Mouse (Mus musculus) intestine, embryonic 16.5 days (tissue): ENCODE data around the gene Ncor2. TPM values are rescaled to one million over a fixed set of nuclear protein-coding genes. Genes with fewer than 3 reads are reported as not detected.

ENCODE experiments used
- ATAC-seq: fragments of 200-750 bp; cut with Nextera tagmentation; 2 replicates; pipeline ENCODE4 v1.8.0; 2017; ENCODE audit warnings: moderate TSS enrichment, moderate library complexity
- H3K27ac ChIP-seq: fragments of 300-500 bp; sonication (generic); 2 replicates; pipeline ENCODE4 v1.5.1; 2014; ENCODE audit warnings: mild to moderate bottlenecking, low read length
- H3K27me3 ChIP-seq: fragments of 300-500 bp; sonication (generic); replicated peaks from 2 replicates; pipeline ENCODE4 v1.6.1; 2014; ENCODE audit warnings: low read length, control low read depth, mixed read lengths; ENCODE audit not compliant: control insufficient read depth, insufficient read depth
- H3K36me3 ChIP-seq: fragments of 300-500 bp; sonication (generic); 2 replicates; pipeline ENCODE4 v1.6.1; 2014; ENCODE audit warnings: low read length, control low read depth; ENCODE audit not compliant: control insufficient read depth, insufficient read depth
- H3K4me1 ChIP-seq: fragments of 300-500 bp; sonication (generic); 2 replicates; pipeline ENCODE4 v1.6.1; 2014; ENCODE audit warnings: low read length, control low read depth, mixed read lengths; ENCODE audit not compliant: control insufficient read depth, insufficient read depth
- H3K4me2 ChIP-seq: fragments of 300-500 bp; sonication (generic); 2 replicates; pipeline ENCODE4 v1.6.1; 2014; ENCODE audit warnings: low read depth, low read length, control low read depth
- H3K4me3 ChIP-seq: fragments of 300-500 bp; sonication (generic); 2 replicates; pipeline ENCODE4 v1.5.1; 2014; ENCODE audit warnings: mild to moderate bottlenecking, low read length
- H3K9ac ChIP-seq: fragments of 300-500 bp; sonication (generic); 2 replicates; pipeline ENCODE4 v1.6.1; 2014; ENCODE audit warnings: low read depth, low read length
- H3K9me3 ChIP-seq: fragments of 300-500 bp; sonication (generic); 2 replicates; pipeline ENCODE4 v1.6.1; 2016; ENCODE audit warnings: low read length, control low read depth; ENCODE audit not compliant: control insufficient read depth
- WGBS: fragments of 180-500 bp; shearing (Covaris S2); extraction: QIAGEN DNeasy Blood & Tissue Kit; methylation state at CpG from one replicate; pipeline ENCODE4 v1.1.7; 2014; 5-methylcytosine and 5-hydroxymethylcytosine counted together
- polyA plus RNA-seq: library from polyadenylated mRNA; unstranded; fragments of >200 nt; fragmentation: Nextera tagmentation; extraction: Ambion mirVana; gene quantifications from 2 replicates; pipeline ENCODE4 v1.2.1, GENCODE M21; 2015

The Ncor2 gene
- polyA plus RNA-seq, 1 experiment from 2014 or later: 14.4 TPM

DNA sequence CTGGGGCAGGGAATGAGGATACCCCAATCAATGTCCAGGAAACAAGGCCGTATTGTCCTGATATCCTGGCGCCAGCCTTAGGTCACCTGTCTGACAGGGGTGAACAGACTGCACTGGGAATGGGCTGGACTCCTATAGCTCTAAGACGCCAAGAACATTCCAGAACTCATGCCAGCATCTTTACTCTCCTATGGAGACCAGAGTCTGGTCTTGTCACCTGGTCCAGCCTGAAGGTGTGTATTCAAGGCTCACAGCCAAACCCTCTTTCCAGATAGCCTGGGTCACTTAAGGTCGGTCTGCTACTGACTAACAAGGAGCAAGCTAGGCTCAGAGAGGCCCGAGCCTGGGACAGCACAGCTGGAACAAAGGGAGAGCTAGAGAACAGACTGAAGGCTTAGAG, 61.8 kb downstream of the Ncor2 start:
- Histone ChIP-seq H3K9ac (no peak overlapping the region), H3K9me3 (no peaks in the 10 kb centered on the region), H3K4me3 (no peak overlapping the region), H3K4me1 (peaks cover 16% of the 10 kb centered on the region), H3K27ac (no peak overlapping the region), H3K36me3 (peaks cover 36% of the 10 kb centered on the region), H3K4me2 (no peak overlapping the region), H3K27me3 (no peaks in the 10 kb centered on the region)
- WGBS: 80% methylated on average over 5 of the region's 5 CpGs
- ATAC-seq: no peak

DNA sequence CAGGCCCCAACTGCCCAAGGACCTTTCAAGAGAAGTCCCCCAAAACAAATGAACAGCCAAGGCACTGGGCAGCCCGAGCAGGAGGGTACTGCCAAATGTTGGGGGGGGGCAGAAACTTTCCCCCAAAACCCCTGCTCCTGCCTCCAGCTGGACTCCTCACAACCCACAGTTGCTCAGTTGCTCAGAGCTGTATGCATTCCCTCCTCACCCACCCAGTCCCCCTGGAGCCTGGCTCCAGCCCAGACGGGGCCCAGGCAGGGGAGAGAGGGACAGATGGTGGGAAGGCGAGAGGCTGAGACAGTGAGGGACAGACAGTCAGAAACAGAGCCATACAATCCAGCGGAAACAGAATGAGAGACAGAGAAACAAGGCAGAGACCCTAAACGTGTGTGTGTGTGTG, 66.0 kb downstream of the Ncor2 start:
- Histone ChIP-seq H3K27ac (peak overlapping the region; percentile 34), H3K9me3 (no peaks in the 10 kb centered on the region), H3K9ac (no peak overlapping the region), H3K4me1 (peaks cover 25% of the 10 kb centered on the region), H3K4me2 (no peak overlapping the region), H3K27me3 (no peaks in the 10 kb centered on the region), H3K4me3 (no peak overlapping the region), H3K36me3 (peaks cover 41% of the 10 kb centered on the region)
- ATAC-seq: peak; percentile 63
- 46% methylated on average over 5 of the region's 5 CpGs for WGBS

DNA sequence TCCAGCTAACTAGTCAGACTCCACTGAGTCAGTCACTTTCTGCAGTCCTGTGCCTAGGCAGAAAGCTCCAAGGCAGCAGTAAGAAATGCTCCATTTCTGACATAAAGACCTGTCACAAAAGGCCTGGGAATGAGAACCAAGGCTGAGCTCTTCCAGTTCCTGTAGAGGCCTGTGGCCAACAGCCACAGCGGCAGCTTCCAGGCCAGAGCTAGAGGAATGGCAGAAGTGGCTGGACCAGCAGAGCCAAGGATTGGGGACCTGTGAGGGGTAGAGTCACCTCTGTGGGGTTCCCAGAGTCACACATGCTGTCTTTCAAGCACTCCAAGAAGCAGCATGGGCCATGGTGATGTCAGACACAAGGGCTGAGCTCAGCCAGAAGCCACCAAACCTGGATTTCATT, 66.4 kb downstream of the Ncor2 start:
- Histone ChIP-seq H3K4me1 (peaks cover 26% of the 10 kb centered on the region), H3K9ac (no peak overlapping the region), H3K9me3 (no peaks in the 10 kb centered on the region), H3K36me3 (peaks cover 43% of the 10 kb centered on the region), H3K4me3 (no peak overlapping the region), H3K27ac (peak overlapping the region; percentile 34), H3K27me3 (no peaks in the 10 kb centered on the region), H3K4me2 (no peak overlapping the region)
- ATAC-seq: 0 out of 2 replicates have a peak, but pooled peaks have one; percentile 1
- 59% methylated on average over 1 of the region's 1 CpGs for WGBS

DNA sequence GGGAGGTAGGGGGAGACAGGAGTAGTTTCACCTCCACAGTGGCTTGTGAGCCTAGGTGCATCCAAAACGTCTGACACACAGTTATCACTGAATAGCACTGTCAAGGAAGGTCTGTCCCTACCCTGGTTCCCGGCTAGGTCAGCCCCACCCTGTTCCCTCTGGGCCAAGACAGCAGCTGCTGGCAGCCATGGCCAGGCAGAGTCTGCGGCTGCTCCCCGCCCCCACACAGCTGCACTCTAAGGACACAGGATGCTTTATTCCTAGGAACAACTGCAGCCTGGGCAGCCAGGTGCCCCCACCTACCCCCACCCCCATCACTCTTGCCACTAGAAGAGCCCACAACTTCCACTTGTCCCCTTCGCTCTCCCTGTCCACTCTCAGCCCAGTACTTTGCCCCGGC, 67.9 kb downstream of the Ncor2 start:
- peaks cover 32% of the 10 kb centered on the region for H3K36me3 ChIP-seq

DNA sequence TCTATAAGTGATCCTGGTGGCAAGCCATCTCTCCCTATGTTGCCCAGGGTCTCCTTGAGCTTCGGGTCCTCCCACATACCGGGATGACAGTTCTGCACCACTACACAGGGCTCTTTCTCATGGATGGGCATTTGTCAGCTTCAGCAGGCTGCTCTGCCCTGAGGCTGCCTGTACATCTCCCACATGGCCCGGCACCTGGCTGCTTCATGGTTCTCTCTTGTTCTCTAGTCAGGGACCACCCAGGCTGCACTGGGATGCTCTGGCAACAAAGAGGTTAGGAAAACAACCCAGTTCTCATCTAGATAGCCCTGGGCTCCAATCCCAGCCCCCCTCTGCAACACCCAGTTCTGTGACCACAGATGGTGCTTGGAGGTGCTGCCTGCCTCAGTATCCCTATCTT, 68.3 kb downstream of the Ncor2 start:
- peaks cover 28% of the 10 kb centered on the region for H3K4me1 ChIP-seq
- H3K27ac ChIP-seq: no peak overlapping the region
- no peak overlapping the region for H3K4me3 ChIP-seq
- WGBS: 64% methylated on average over 3 of the region's 3 CpGs
- H3K9ac ChIP-seq: no peak overlapping the region
- ATAC-seq: peak; percentile 7; the same call in 1 of the 2 replicates
- H3K27me3 ChIP-seq: no peaks in the 10 kb centered on the region
- no peak overlapping the region for H3K4me2 ChIP-seq
- peaks cover 31% of the 10 kb centered on the region for H3K36me3 ChIP-seq
- H3K9me3 ChIP-seq: no peaks in the 10 kb centered on the region

More for the DNA sequence above, 67.9 kb downstream of the Ncor2 start:
- Histone ChIP-seq H3K27me3 (no peaks in the 10 kb centered on the region), H3K4me2 (no peak overlapping the region), H3K9ac (no peak overlapping the region), H3K9me3 (no peaks in the 10 kb centered on the region), H3K4me3 (no peak overlapping the region), H3K4me1 (peaks cover 28% of the 10 kb centered on the region), H3K27ac (no peak overlapping the region)
- ATAC-seq: peak; percentile 69
- 37% methylated on average over 6 of the region's 6 CpGs for WGBS

DNA sequence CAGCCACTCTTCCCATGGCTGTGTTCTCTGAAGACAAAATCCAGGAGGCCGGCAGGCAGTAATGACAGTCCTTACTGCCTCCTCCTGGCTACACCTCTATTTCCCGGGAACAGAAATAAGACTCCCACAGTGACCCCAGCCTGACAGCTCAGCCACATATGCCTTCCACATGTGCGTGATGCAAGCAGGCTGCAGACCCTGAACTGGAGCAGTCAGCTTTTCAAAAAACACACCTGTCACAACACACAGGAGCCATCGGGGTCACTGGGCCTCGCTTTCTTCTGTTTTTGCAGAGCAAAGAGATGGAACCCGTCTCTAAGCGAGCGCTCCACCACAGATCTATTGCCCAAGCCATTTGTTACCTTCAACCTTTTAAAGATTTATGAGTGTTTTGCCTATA, 68.8 kb downstream of the Ncor2 start:
- 78% methylated on average over 8 of the region's 8 CpGs for WGBS
- Histone ChIP-seq H3K27ac (no peak overlapping the region), H3K4me1 (peaks cover 28% of the 10 kb centered on the region), H3K9ac (no peak overlapping the region), H3K36me3 (peaks cover 26% of the 10 kb centered on the region), H3K27me3 (no peaks in the 10 kb centered on the region), H3K4me2 (no peak overlapping the region), H3K9me3 (no peaks in the 10 kb centered on the region), H3K4me3 (no peak overlapping the region)
- ATAC-seq: no peak

DNA sequence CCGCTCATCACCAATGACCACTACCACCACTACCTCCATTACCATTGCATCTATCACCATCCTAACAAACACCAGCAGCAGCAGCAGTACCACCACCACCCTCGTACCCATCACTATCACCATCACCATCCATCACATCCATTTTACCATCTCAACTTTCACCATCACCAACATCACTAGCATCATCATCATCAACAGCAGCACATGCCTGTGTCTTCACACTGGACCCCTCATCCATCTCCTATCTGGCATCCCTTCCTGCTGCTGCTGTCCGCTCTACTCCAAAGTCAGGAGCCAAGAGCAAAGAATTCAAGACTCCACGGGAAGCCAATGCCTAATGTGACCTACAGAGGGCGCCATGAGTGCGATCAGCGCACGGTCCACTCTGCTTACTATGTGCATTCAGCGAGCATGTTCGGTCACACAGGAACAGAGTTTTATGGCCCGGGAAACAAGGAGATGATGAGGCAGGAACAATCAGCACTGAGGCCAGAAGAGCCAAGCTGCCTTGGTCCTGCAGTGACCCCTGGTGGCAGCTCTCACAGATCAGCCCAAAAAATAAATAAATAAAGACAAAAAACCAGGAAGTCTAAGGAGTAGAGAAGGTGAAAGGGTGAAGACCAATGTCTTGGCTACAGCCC, 71.9 kb downstream of the Ncor2 start:
- no peaks in the 10 kb centered on the region for H3K27me3 ChIP-seq
- 54% methylated on average over 11 of the region's 11 CpGs for WGBS
- peaks cover 43% of the 10 kb centered on the region for H3K4me1 ChIP-seq
- no peak overlapping the region for H3K9ac ChIP-seq
- peaks cover 32% of the 10 kb centered on the region for H3K36me3 ChIP-seq
- H3K4me3 ChIP-seq: no peak overlapping the region
- ATAC-seq: no peak
- no peaks in the 10 kb centered on the region for H3K9me3 ChIP-seq
- no peak overlapping the region for H3K4me2 ChIP-seq
- no peak overlapping the region for H3K27ac ChIP-seq

DNA sequence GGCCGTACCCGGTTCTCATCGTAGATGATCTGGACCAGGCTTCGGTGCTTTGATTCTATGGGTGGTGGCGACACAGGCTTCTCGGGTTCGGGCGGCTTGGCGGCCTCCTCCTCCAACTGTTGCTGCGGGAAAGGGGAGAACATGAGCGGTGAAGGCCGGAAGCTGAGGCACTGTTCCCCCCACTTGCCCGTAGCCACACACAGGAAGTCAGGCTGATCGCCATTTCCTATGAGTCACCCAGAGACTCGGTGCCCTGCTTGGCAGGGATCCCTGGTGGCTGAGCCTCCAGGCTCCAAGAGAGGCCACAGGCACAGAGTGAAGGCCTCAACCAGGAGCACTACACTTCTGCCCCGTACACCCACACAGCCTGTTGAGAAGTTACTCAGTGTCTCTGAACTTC, 72.8 kb downstream of the Ncor2 start:
- WGBS: 83% methylated on average over 16 of the region's 16 CpGs
- H3K4me1 ChIP-seq: peaks cover 37% of the 10 kb centered on the region
- no peak overlapping the region for H3K4me3 ChIP-seq
- H3K9ac ChIP-seq: no peak overlapping the region
- no peaks in the 10 kb centered on the region for H3K27me3 ChIP-seq
- H3K9me3 ChIP-seq: peaks cover 3% of the 10 kb centered on the region; the same call in 1 of the 2 replicates
- H3K4me2 ChIP-seq: no peak overlapping the region
- no peak overlapping the region for H3K27ac ChIP-seq
- H3K36me3 ChIP-seq: peaks cover 41% of the 10 kb centered on the region
- no peak for ATAC-seq

DNA sequence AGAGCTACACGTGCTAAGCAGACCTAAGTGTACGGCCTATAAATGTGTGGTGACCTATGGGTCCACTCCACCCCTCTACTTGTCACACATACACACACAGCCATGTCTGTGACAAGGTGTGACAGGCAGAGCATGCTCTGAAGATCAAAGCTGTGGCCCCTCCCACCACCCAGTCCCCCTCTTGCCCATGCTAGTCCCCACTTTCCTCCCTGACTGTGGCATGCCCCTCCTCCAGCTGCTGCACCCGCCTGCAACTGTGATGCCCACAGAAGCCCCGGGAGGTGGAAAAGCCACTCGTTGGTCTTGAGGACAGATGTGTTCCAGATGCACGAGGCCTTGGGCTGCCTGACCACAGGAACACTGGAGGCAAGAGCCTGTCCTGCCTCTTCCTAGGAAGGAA, 74.2 kb downstream of the Ncor2 start:
- H3K4me3 ChIP-seq: no peak overlapping the region
- H3K36me3 ChIP-seq: peaks cover 34% of the 10 kb centered on the region
- H3K9me3 ChIP-seq: peaks cover 3% of the 10 kb centered on the region; the same call in 1 of the 2 replicates
- no peak overlapping the region for H3K27ac ChIP-seq
- peaks cover 33% of the 10 kb centered on the region for H3K4me1 ChIP-seq
- H3K27me3 ChIP-seq: no peaks in the 10 kb centered on the region
- H3K4me2 ChIP-seq: no peak overlapping the region
- H3K9ac ChIP-seq: no peak overlapping the region
- ATAC-seq: no peak
- WGBS: 67% methylated on average over 6 of the region's 6 CpGs

DNA sequence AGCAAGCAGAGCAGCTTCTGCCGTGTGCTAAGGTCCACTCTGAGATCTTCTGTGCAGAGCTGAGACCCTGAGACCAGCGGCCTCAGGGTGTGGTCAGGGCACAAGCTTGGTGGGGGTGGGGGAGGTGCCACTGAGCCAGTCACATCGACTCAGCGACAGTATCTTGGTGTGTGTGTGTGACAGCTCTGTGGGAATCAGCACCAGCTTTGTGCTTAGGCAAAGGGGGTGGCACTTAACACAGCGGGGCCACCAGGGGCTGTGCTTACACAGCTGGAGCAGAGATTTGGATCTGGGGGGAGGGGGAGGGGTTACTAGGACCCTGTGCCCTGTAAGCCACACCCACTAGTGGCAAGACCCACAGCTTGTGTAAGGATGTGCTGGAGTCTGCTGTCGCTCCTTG, 75.6 kb downstream of the Ncor2 start:
- Histone ChIP-seq H3K9me3 (peaks cover 3% of the 10 kb centered on the region; the same call in 1 of the 2 replicates), H3K4me1 (peaks cover 33% of the 10 kb centered on the region), H3K9ac (0 out of 2 replicates have a peak overlapping the region, but pooled peaks have one; percentile 25), H3K36me3 (peaks cover 24% of the 10 kb centered on the region), H3K4me2 (no peak overlapping the region), H3K4me3 (no peak overlapping the region), H3K27me3 (no peaks in the 10 kb centered on the region), H3K27ac (peak overlapping the region; percentile 23)
- WGBS: 25% methylated on average over 6 of the region's 6 CpGs
- peak; percentile 15; the same call in 1 of the 2 replicates for ATAC-seq
